Mouse (Mus musculus): ENCODE data around the gene Cnn1.

- TF ChIP-seq CTCF (IDR thresholded peaks at IDR 0.05; ENCODE audit: low read depth) = no peak
- TF ChIP-seq EP300 (IDR thresholded peaks at IDR 0.05; ENCODE audit: low read depth) = no peak
Measured at GRCm38 (mm10) chr9:22115635-22116034, 16.6 kb downstream of the Cnn1 start.
